Mouse (Mus musculus): ENCODE results near the gene Mesd.

Gene Mesd

GRCm38 (mm10) chr7:83913405-83913932 lies 29.2 kb downstream of the Mesd start:
- no peak for DNase-seq (ENCODE audit: low spot score)

DNA sequence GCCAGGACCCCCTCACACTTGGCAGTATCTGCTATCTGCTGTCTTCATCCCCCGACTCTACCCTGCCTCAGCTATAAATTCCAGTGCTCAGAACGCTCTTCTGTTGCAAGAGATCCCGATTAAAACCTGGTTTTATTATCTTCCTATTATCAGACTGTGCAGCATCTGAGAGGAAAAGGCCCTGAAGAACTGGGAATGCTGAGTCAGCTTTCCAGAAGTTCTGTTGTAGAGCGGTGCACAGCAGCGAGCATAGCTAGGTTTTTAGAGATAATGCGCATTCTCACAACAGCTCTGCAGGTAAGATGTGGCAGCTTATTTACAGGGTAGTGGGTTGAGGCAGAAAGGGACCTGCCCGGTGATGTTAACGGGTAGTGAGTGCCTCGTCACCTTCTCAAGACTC lies 29.7 kb downstream of the Mesd start:
- DNase-seq (ENCODE audit: low spot score), result no peak

- DNase-seq (ENCODE audit: low spot score), result peak; percentile 88
Measured at GRCm38 (mm10) chr7:83914566-83914965, 30.3 kb downstream of the Mesd start.

DNA sequence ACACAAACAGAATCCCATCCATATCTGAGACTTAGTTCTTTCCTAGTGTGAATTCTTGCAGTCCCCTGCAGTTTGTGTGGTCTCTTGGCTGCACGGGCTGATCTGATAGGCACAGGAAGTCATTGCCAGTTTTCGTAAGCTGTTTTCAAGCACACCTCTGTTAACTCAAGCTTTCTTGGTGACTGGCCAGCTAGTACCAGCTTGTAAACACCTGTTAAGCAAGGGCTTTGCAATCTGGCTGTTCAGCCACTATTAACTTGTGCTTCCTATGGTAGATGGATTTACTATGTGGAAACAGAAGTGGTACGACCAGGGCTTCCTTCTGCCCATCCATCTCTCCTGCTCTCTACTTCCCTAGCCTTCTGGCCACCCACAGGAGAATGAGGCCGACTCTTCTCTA lies 36.0 kb downstream of the Mesd start:
- DNase-seq (ENCODE audit: low spot score), result no peak

GRCm38 (mm10) chr7:83921637-83922036 lies 37.4 kb downstream of the Mesd start:
- no peak for DNase-seq (ENCODE audit: low spot score)

- DNase-seq (ENCODE audit: low spot score), result no peak
Measured at GRCm38 (mm10) chr7:83939017-83939721, 54.9 kb downstream of the Mesd start.

GRCm38 (mm10) chr7:83940136-83940535 lies 55.9 kb downstream of the Mesd start:
- no peak for DNase-seq (ENCODE audit: low spot score)

DNA sequence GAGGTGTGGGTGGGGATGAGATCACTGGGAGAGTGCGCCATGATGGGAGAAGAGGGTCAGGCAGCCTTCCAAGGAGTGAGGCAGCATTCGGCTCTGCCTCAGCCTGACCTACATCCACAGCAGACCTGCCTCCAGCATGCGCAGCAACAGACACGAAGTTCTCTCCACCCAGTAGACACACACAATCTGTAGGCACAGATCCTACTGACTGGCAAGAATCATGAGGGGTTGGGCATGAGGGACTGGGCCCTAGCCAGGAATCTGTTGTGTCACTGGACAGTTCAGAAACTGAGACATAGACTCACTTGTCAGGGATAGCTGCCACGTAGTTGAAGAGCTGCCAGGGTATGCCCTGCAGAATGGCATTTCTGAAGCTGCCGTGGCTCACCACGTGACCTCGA lies 57.4 kb downstream of the Mesd start:
- no peak for DNase-seq (ENCODE audit: low spot score)

- no peak for DNase-seq (ENCODE audit: low spot score)
Measured at GRCm38 (mm10) chr7:83948743-83949142, 64.5 kb downstream of the Mesd start.

GRCm38 (mm10) chr7:83949662-83950061 lies 65.4 kb downstream of the Mesd start:
- DNase-seq (ENCODE audit: low spot score), result no peak

Data from urinary bladder, postnatal 14 days (tissue).